Mouse (Mus musculus): ENCODE measurements around the gene Wfdc1.

DNA sequence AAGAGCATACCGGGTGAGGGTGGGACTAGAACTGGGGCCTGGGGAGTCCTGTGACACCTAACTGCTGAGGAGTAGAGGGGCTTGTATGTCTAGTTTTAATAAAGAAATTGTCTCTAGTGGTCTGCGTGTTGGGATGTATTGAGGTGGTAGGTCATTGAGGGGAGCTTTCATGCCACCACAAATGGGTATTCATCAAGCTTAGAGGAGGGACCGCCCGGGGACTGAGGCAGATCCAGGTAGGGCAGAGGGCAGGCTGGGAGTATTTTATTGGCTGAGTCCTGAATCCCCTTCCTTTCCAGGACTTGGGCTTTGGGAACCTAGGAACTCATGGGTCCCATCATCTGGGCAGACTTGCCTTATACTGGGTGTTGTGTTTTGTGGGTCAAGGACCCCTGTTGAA is 49.4 kb upstream of the Wfdc1 start:
- TF ChIP-seq POLR2A (IDR thresholded peaks at IDR 0.05; ENCODE audit: control insufficient read depth, extremely low read depth, insufficient read depth, low read length, poor library complexity) = no peak
- no peak for TF ChIP-seq CTCF (IDR thresholded peaks at IDR 0.05; ENCODE audit: borderline replicate concordance, control insufficient read depth, extremely low read depth, insufficient read depth, low read length, poor library complexity)

Data from thymus, adult 2 months (tissue).